Mouse (Mus musculus) v-Abl transformed pro-B cells (cell line): Measurements from ENCODE around the gene Odf4.

ENCODE experiments used
- in situ Hi-C, 2 experiments: fragments of 400-800 bp; cut with MboI; formaldehyde crosslinking; loops; one replicate each; pipeline ENCODE4 v1.15.1; 2025; ENCODE audit not compliant: unreplicated experiment in 2 of 2

Odf4 gene

GRCm38 (mm10) chr11:68886091-68886490, 40.8 kb downstream of the Odf4 start:
- in situ Hi-C loops = no loop called here

GRCm38 (mm10) chr11:68884368-68884767, 42.5 kb downstream of the Odf4 start:
- in situ Hi-C loops = no loop called here

GRCm38 (mm10) chr11:68883843-68884242, 43.0 kb downstream of the Odf4 start:
- in situ Hi-C loops = no loop called here

- in situ Hi-C loops = no loop called here
Observed at GRCm38 (mm10) chr11:68882107-68882506, 44.8 kb downstream of the Odf4 start.

GRCm38 (mm10) chr11:68878811-68879210, 48.1 kb downstream of the Odf4 start:
- in situ Hi-C loops = loop anchor here (5.0 to 10.0 kb wide), 5 partner anchors 47 to 307 kb away; partner anchors contain the start of gene Ccdc42 (in 1 of the 2)

GRCm38 (mm10) chr11:68874841-68875240, 52.0 kb downstream of the Odf4 start:
- in situ Hi-C loops = loop anchor here (5.0 to 10.0 kb wide), 5 partner anchors 43 to 303 kb away; partner anchors contain the start of gene Ccdc42 (in 1 of the 2)
